Mouse (Mus musculus) right cerebral cortex, adult 18-20 months (tissue): ENCODE measurements around the gene Hectd4.

Experiments used
- DNase-seq: peaks from one replicate; pipeline ENCODE4 v3.0.0; 2022; ENCODE audit warnings: mixed read lengths

Gene Hectd4

DNA sequence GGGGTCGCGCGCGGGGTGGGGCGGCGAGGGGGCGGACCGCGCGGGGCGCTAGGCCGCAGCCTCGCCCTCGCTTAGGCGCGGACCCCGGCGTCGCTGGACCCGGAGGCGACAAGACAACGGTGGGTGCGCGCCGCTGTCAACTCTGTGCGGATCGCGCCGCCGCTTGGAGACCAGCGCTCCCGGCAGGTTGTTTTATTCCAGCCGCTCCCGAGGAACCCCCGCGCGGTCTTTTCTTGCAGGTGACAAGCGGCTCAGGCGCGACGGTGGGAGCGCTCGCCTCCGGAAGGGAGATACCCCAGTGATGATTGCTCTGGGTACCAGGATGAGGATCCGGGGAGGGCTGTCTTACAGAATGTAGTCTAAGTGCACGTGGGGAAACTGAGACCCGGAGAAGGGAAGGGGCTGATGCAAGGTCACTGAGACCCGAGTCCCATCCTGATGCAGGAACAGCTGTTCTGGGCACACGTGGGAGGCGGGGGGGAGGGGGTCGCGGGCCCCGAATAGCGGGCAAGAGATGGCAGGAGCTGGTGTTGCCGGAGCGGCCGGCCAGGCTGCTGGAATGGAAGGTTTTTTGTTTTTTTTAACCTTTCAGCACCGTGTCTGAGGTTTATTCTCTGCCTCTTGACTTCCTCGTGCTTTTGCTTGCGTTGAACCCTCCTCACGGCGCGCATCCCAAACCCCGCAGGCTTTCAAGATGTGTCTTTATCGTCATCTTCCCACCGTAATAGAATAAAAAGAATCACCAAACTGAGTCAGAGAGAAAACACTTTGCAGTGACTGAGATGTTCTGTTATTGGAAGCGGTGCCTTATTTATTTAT is 178.3 kb downstream of the Hectd4 start:
- DNase-seq = no peak

DNA sequence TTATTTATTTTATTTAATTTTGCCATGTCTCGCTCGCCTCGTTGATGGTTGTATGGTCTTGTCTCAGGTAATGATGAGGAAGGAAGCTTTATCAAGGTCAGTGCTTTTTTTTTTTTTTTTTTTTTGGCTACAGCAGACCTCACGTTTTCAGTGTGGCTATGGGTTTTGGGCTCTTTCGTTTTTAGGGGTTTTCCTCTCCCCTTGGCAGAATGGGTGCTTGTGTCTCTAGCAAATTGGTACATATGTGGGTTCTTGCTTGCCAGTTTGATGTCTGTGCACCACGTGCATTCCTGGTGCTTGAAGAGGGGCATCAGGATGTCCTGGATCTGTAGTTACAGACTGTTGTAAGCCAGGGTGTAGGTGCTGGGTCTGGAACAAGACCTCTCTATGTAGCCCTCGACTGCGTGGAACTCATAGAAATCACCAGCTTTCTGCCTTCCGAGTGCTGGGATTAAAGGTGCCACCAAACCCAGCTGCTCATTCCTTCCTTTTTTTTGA is 179.0 kb downstream of the Hectd4 start:
- no peak for DNase-seq

DNA sequence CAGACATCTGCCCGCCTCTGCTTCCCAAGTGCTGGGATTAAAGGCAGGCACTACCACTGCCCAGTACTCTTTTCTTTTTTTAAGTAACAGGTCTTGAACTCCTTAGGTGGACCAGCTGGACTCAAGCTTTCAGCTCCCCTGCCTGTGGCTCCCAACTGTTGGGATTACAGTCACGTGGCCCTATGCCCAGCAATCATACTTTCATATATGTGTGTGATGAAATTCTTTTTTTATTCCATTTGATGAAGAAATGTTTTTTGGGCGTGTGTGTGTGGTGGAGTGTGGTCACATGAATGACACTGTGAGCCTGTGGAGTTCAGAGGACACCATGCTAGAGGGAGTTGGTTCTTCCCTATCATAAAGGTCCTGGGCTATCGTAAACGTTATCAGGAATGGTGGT is 179.5 kb downstream of the Hectd4 start:
- DNase-seq = no peak

DNA sequence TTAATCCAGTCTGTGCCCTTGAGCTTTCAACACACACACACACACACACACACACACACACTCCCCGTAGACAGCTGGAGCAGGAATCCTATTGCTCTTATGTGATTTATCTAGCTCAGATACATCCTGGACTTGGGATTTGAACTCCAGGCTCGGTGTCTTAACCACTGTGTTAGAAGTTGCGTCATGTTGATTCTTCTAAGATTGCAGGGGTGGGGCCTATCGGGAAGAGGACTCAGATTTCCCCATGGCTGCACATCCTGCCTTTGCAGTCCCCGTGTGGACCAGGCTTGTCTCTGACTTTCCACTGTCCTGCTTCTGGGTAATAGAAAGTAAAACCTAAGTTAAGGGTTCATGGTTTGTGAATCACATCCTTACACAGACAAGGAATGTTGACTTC is 180.0 kb downstream of the Hectd4 start:
- no peak for DNase-seq

DNA sequence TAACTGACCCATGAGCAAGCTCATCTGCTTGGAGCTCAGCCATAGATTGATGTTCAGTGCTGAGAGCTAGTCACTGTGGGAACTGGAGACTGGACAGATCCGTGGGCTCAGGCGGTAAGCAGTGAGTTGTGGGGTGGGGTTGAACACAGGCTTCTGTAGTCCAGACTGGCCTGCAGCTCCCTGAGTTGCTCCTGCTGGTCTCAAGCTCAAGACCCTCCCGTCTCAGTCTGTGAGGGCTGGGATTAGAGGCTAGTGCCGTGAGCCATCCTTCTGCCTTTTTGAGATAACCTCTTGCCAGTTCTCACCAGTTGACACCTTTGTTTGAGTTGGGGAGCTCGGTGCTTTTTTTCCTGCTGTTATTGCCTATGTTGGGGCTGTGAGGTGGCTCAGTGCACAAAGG is 180.8 kb downstream of the Hectd4 start:
- DNase-seq = no peak

DNA sequence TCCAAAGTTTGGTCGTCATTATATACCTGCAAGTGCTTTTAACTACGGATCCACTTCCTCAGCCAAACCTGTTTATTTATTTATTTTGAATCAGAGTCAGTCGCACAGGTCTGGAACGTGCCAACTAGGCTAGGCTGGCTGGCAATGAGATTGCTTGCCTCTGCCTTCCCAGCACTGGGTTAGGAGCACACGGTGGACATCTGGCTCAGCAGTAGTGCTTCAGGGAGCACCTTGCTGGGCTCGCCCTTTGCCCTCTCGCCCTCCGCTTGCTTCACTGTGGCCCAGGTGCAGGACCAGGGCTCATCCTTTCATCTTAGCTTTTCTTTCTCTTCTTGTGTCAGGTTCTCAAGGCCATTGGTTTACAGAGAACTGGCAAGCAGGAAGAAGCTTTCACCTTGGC is 187.8 kb downstream of the Hectd4 start:
- DNase-seq = no peak

DNA sequence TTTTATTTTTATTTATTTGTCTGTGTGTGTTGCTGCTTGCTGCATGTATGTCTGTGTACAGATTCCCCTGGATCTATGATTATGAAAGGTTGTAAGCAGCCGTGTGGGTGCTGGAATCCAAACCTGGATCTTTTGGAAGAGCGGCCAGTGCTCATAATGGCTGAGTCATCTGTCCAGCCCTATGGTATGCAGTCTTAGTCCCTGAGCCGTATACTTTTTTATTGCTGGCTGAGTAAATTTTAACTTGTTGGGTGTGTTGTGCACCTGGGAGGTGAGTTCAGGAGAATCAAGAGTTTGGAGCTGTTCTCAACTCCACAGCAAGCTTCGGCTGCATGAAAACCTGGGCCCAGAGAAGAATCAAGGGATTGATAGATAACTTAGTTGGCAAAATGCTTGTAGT is 191.0 kb downstream of the Hectd4 start:
- no peak for DNase-seq
